Mouse (Mus musculus) CH12.LX (cell line): ENCODE data around the gene Slc2a4.

Experiments used
- CTCF ChIP-seq, 2 experiments: IDR thresholded peaks in 1 of 2; conservative IDR thresholded peaks in 1 of 2; 2 replicates each; pipeline ENCODE4 v1.5.1; 2011 to 2012; ENCODE audit warnings: low read depth in 2 of 2, low read length in 2 of 2, improper control_type of control experiment in 1 of 2, inconsistent platforms in 1 of 2, mild to moderate bottlenecking in 1 of 2, moderate library complexity in 1 of 2
- E2F4 ChIP-seq: IDR thresholded peaks from 2 replicates; pipeline ENCODE4 v1.6.1; 2011; ENCODE audit warnings: low read depth, low read length, improper control_type of control experiment; ENCODE audit not compliant: insufficient replicate concordance
- ELF1 ChIP-seq: IDR thresholded peaks from 2 replicates; pipeline ENCODE4 v1.6.1; 2014; ENCODE audit warnings: low read depth, mild to moderate bottlenecking, inconsistent platforms, low read length, improper control_type of control experiment
- EP300 ChIP-seq: IDR thresholded peaks from 2 replicates; pipeline ENCODE4 v1.6.1; 2011; ENCODE audit warnings: low read length, improper control_type of control experiment
- MAFK ChIP-seq: IDR thresholded peaks from 2 replicates; pipeline ENCODE4 v1.6.1; 2011; ENCODE audit warnings: low read length, improper control_type of control experiment; ENCODE audit not compliant: insufficient replicate concordance
- MEF2A ChIP-seq: IDR thresholded peaks from 2 replicates; pipeline ENCODE4 v1.6.1; 2014; ENCODE audit warnings: low read depth, mild to moderate bottlenecking, inconsistent platforms, low read length, improper control_type of control experiment, borderline replicate concordance
- MXI1 ChIP-seq: IDR thresholded peaks from 2 replicates; pipeline ENCODE4 v1.6.1; 2011; ENCODE audit warnings: mild to moderate bottlenecking, low read depth, low read length, improper control_type of control experiment
- POLR2A ChIP-seq: IDR thresholded peaks from 2 replicates; pipeline ENCODE4 v1.6.1; 2011; ENCODE audit warnings: low read depth, mild to moderate bottlenecking, improper control_type of control experiment, low read length
- USF1 ChIP-seq: IDR thresholded peaks from 2 replicates; pipeline ENCODE4 v1.6.1; 2014; ENCODE audit warnings: low read depth, mild to moderate bottlenecking, inconsistent platforms, low read length, improper control_type of control experiment

- TF ChIP-seq CTCF (conservative IDR thresholded peaks at IDR 0.05 in 1 of 2, IDR thresholded peaks at IDR 0.05 in 1 of 2; ENCODE audit: low read depth in 2 of 2, low read length in 2 of 2) (peak; percentile 62 to 70), EP300 (no peak), USF1 (no peak), ELF1 (no peak), POLR2A (no peak), E2F4 (no peak), MEF2A (no peak), MXI1 (no peak), MAFK (no peak)
These were observed 12.6 kb upstream of the Slc2a4 start for GRCm38 (mm10) chr11:69960616-69961015.
